Mouse (Mus musculus): ENCODE measurements at regions not wholly inside any gene's neighbourhood (a gene's known extent, or its start where the extent isn't known, plus 50 kb on each side); places are given as distances from the start of the nearest gene placed in this dataset.

DNA sequence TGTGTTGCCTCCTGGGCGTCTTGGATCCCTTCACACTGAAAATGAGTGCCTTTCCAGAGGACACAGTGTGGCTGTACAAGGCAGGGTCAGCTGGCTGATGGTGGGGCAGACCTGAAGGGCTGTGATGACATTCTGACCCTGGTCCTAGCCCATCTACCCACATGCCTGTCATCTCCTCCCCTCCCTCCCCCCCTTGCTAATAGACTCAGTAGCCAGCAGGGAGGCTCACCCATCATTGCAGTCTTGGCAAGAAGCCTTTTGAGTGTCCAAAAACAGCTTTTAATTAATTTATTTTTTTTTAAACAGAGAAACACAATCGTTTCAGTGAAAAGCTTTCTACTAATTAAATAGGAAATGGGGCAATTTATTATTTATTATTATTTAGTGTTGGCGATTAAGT is 67.0 kb upstream of the Ssx2ip start:
- Histone ChIP-seq H3K4me2 (replicated peaks; ENCODE audit: low read depth) (no peak overlapping the region), H3K4me3 (ENCODE audit: low read depth, low read length) (no peak overlapping the region), H3K9ac (ENCODE audit: low read depth, low read length) (no peak overlapping the region)

DNA sequence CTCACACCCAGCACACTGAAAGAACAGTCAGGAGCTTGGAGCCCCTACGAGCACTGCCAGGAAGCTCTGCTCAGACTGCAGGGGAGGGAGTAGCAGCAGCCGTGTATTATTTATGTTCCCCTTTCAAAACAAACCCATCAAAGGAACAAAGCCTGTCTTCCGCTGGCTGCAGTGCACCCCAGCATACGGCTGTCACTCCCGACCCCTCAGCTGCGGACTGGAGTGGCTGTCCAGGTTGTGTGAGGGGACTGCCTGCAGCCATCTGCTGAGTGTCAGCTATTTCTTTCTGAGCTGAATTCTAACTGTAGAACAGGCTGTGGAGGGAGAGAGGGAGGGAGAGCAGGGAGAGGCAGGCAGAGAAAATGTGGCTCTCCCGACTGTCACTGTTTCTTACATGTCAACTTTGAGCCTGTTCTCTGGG is 66.6 kb upstream of the Ssx2ip start:
- TF ChIP-seq CTCF (IDR thresholded peaks at IDR 0.05; ENCODE audit: low read depth) = no peak
- H3K4me1 ChIP-seq (replicated peaks; ENCODE audit: control insufficient read depth, insufficient read depth, low read length) = 0 out of 2 replicates have a peak, but pooled peaks cover 2% of the 10 kb centered on the region
- H3K9ac ChIP-seq (ENCODE audit: low read depth, low read length) = no peak overlapping the region
- no peaks in the 10 kb centered on the region for H3K36me3 ChIP-seq (ENCODE audit: control insufficient read depth, insufficient read depth)
- no peaks in the 10 kb centered on the region for H3K27me3 ChIP-seq (replicated peaks; ENCODE audit: control insufficient read depth, insufficient read depth, low read length)
- H3K27ac ChIP-seq (ENCODE audit: low read depth, low read length) = no peak overlapping the region
- 32% methylated on average over 7 of the region's 7 CpGs for WGBS
- no peaks in the 10 kb centered on the region for H3K9me3 ChIP-seq (ENCODE audit: control insufficient read depth)
- peak overlapping the region; percentile 30; the same call in 1 of the 2 replicates for H3K4me2 ChIP-seq (replicated peaks; ENCODE audit: low read depth)
- no peak for ATAC-seq
- H3K4me3 ChIP-seq (ENCODE audit: low read depth, low read length) = no peak overlapping the region

More for the DNA sequence above, 67.0 kb upstream of the Ssx2ip start:
- Histone ChIP-seq H3K36me3 (ENCODE audit: control insufficient read depth, insufficient read depth) (no peaks in the 10 kb centered on the region), H3K4me1 (replicated peaks; ENCODE audit: control insufficient read depth, insufficient read depth, low read length) (0 out of 2 replicates have a peak, but pooled peaks cover 2% of the 10 kb centered on the region), H3K9me3 (ENCODE audit: control insufficient read depth) (no peaks in the 10 kb centered on the region), H3K27me3 (replicated peaks; ENCODE audit: control insufficient read depth, insufficient read depth, low read length) (no peaks in the 10 kb centered on the region), H3K27ac (ENCODE audit: low read depth, low read length) (no peak overlapping the region)
- no peak for TF ChIP-seq CTCF (IDR thresholded peaks at IDR 0.05; ENCODE audit: low read depth)
- WGBS = 65% methylated on average over 3 of the region's 3 CpGs
- ATAC-seq = no peak

DNA sequence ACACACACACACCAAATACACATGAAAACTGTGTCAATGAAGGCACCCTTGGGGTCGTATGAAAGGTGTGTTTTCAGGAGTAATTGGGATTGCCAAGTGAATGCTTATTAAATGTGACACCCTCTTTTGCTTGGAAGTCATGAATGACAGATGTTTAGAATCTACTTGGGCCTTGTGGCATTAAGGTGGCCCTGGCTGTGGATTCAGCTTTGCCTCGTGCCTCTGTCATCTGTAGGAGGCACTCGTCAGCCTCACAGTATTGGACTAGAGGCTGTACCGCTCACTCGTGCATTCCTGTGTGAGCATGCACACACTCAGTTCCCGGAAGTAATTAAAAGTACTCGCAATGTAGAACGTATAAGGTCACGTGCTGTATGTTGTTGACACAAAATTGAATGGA is 66.0 kb upstream of the Ssx2ip start:
- Histone ChIP-seq H3K9ac (ENCODE audit: low read depth, low read length) (no peak overlapping the region), H3K4me3 (ENCODE audit: low read depth, low read length) (no peak overlapping the region), H3K4me1 (replicated peaks; ENCODE audit: control insufficient read depth, insufficient read depth, low read length) (0 out of 2 replicates have a peak, but pooled peaks cover 2% of the 10 kb centered on the region), H3K27me3 (replicated peaks; ENCODE audit: control insufficient read depth, insufficient read depth, low read length) (no peaks in the 10 kb centered on the region), H3K27ac (ENCODE audit: low read depth, low read length) (no peak overlapping the region), H3K9me3 (ENCODE audit: control insufficient read depth) (no peaks in the 10 kb centered on the region), H3K36me3 (ENCODE audit: control insufficient read depth, insufficient read depth) (no peaks in the 10 kb centered on the region), H3K4me2 (replicated peaks; ENCODE audit: low read depth) (no peak overlapping the region)
- WGBS = 69% methylated on average over 9 of the region's 9 CpGs
- TF ChIP-seq CTCF (IDR thresholded peaks at IDR 0.05; ENCODE audit: low read depth) = no peak
- ATAC-seq = no peak

DNA sequence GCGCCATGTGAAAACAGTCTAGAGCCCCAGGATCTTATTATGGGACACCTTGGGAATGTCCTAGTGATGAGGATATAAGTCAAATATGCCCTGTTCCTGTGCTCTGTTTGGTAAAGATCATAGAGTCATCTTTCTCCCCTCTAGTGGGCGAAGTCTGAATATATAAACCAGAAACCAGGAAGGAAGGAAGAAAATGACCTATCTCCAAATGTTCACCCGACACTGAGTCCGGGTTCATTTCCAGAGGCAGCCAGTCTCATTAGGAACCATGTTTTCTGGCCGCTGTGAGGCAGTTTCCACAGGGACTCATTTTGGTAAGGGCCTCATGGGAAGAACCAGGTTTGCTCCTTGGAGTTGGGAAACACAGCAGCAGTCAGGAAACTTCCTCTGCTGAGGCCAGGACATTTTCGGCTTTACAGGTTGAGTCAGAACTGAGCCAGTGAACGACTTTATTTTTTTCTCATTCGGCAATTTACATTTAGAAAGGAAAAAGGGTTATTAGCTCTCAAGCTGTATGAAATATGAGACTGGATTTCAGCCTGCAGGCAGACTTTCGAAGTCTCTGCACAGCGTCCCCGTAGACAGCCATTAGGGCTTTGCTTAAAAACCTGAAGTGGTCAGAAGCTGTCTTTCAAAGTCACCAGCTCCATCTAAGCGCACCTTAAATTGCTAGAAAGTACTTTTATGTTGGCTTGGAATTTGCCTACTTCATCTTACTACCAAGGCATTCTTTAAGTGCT is 64.0 kb upstream of the Ssx2ip start:
- Histone ChIP-seq H3K4me3 (ENCODE audit: low read depth, low read length) (no peak overlapping the region), H3K9ac (ENCODE audit: low read depth, low read length) (no peak overlapping the region), H3K4me2 (replicated peaks; ENCODE audit: low read depth) (no peak overlapping the region), H3K36me3 (ENCODE audit: control insufficient read depth, insufficient read depth) (no peaks in the 10 kb centered on the region), H3K27me3 (replicated peaks; ENCODE audit: control insufficient read depth, insufficient read depth, low read length) (no peaks in the 10 kb centered on the region), H3K9me3 (ENCODE audit: control insufficient read depth) (no peaks in the 10 kb centered on the region), H3K4me1 (replicated peaks; ENCODE audit: control insufficient read depth, insufficient read depth, low read length) (0 out of 2 replicates have a peak, but pooled peaks cover 2% of the 10 kb centered on the region), H3K27ac (ENCODE audit: low read depth, low read length) (no peak overlapping the region)
- WGBS = 56% methylated on average over 12 of the region's 12 CpGs
- TF ChIP-seq CTCF (IDR thresholded peaks at IDR 0.05; ENCODE audit: low read depth) = peak; percentile 41
- ATAC-seq = no peak

DNA sequence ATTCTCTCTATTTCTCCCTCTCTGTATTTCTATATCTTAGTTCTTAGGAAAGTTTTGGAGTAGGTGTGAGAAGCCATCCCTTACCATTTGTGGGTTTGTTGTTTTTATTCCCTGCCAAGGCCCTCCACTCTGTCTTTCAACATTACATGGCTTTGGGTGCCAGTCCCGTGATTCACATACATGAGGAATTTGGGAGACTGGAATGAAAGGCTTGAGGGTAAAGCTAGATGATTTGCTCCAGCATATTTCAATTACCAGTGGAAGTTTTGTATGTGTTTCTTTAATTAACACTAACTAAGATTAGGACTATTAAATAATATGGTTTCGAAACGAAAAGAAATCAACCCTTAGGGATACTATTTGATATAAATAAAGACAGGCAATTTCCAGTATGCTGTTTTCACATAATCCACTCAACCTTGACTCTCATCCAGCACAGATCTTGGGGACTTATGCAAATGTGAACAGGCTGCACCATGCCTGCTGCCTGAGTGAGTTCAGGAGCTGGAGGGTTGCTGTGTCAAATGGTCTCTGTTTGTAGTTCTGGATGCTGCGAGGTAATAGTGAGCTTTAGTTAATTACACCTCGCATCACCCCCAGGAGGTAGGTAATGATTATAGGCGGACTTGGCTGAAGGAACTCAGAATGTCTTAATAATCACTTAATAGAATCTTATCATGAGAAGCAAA is 62.6 kb upstream of the Ssx2ip start:
- H3K4me2 ChIP-seq (replicated peaks; ENCODE audit: low read depth) = no peak overlapping the region
- no peak overlapping the region for H3K4me3 ChIP-seq (ENCODE audit: low read depth, low read length)
- no peak for TF ChIP-seq CTCF (IDR thresholded peaks at IDR 0.05; ENCODE audit: low read depth)
- H3K27me3 ChIP-seq (replicated peaks; ENCODE audit: control insufficient read depth, insufficient read depth, low read length) = no peaks in the 10 kb centered on the region
- 0 out of 2 replicates have a peak, but pooled peaks cover 2% of the 10 kb centered on the region for H3K4me1 ChIP-seq (replicated peaks; ENCODE audit: control insufficient read depth, insufficient read depth, low read length)
- ATAC-seq = no peak
- no peak overlapping the region for H3K9ac ChIP-seq (ENCODE audit: low read depth, low read length)
- H3K27ac ChIP-seq (ENCODE audit: low read depth, low read length) = no peak overlapping the region
- H3K36me3 ChIP-seq (ENCODE audit: control insufficient read depth, insufficient read depth) = no peaks in the 10 kb centered on the region
- WGBS = 81% methylated on average over 6 of the region's 6 CpGs
- H3K9me3 ChIP-seq (ENCODE audit: control insufficient read depth) = no peaks in the 10 kb centered on the region

- Histone ChIP-seq H3K36me3 (ENCODE audit: control insufficient read depth, insufficient read depth) (no peaks in the 10 kb centered on the region), H3K4me1 (replicated peaks; ENCODE audit: control insufficient read depth, insufficient read depth, low read length) (0 out of 2 replicates have a peak, but pooled peaks cover 2% of the 10 kb centered on the region), H3K9me3 (ENCODE audit: control insufficient read depth) (no peaks in the 10 kb centered on the region), H3K27ac (ENCODE audit: low read depth, low read length) (no peak overlapping the region), H3K9ac (ENCODE audit: low read depth, low read length) (no peak overlapping the region), H3K4me2 (replicated peaks; ENCODE audit: low read depth) (no peak overlapping the region), H3K4me3 (ENCODE audit: low read depth, low read length) (no peak overlapping the region), H3K27me3 (replicated peaks; ENCODE audit: control insufficient read depth, insufficient read depth, low read length) (no peaks in the 10 kb centered on the region)
- ATAC-seq = no peak
- WGBS = 92% methylated on average over 1 of the region's 1 CpGs
- no peak for TF ChIP-seq CTCF (IDR thresholded peaks at IDR 0.05; ENCODE audit: low read depth)
Observed at GRCm38 (mm10) chr3:146342727-146343126, 61.7 kb upstream of the Ssx2ip start.
